Mouse (Mus musculus) hindbrain, embryonic 15.5 days (tissue): ENCODE results near the gene Otud3. TPM values are rescaled to one million over a fixed set of nuclear protein-coding genes. Genes with fewer than 3 reads are reported as not detected.

Source experiments
- ATAC-seq: fragments of 200-750 bp; cut with Nextera tagmentation; 2 replicates; pipeline ENCODE4 v1.8.0; 2017; ENCODE audit warnings: low read depth, moderate number of reproducible peaks, moderate TSS enrichment; ENCODE audit not compliant: low FRiP score
- H3K27ac ChIP-seq: fragments of 300-500 bp; sonication (generic); replicated peaks from 2 replicates; pipeline ENCODE4 v1.5.1; 2015; ENCODE audit warnings: mild to moderate bottlenecking, inconsistent platforms
- H3K27me3 ChIP-seq: fragments of 300-500 bp; sonication (generic); 2 replicates; pipeline ENCODE4 v1.6.1; 2015; ENCODE audit warnings: control low read depth, inconsistent platforms
- H3K36me3 ChIP-seq: fragments of 300-500 bp; sonication (generic); 2 replicates; pipeline ENCODE4 v1.6.1; 2015; ENCODE audit warnings: control low read depth, inconsistent platforms
- H3K4me1 ChIP-seq: fragments of 300-500 bp; sonication (generic); replicated peaks from 2 replicates; pipeline ENCODE4 v1.6.1; 2015; ENCODE audit warnings: control low read depth, inconsistent platforms
- H3K4me2 ChIP-seq: fragments of 300-500 bp; sonication (generic); 2 replicates; pipeline ENCODE4 v1.6.1; 2015; ENCODE audit warnings: moderate library complexity, mild to moderate bottlenecking, inconsistent platforms
- H3K4me3 ChIP-seq: fragments of 300-500 bp; sonication (generic); 2 replicates; pipeline ENCODE4 v1.5.1; 2015; ENCODE audit warnings: mild to moderate bottlenecking, inconsistent platforms
- H3K9ac ChIP-seq: fragments of 300-500 bp; sonication (generic); 2 replicates; pipeline ENCODE4 v1.6.1; 2015; ENCODE audit warnings: inconsistent platforms
- H3K9me3 ChIP-seq: fragments of 300-500 bp; sonication (generic); 2 replicates; pipeline ENCODE4 v1.6.1; 2016; ENCODE audit warnings: control low read depth, inconsistent platforms
- WGBS: fragments of 180-500 bp; shearing (Covaris S2); methylation state at CpG from one replicate; pipeline ENCODE4 v1.1.7; 2015; 5-methylcytosine and 5-hydroxymethylcytosine counted together
- polyA plus RNA-seq: library from polyadenylated mRNA; unstranded; fragments of >200 nt; fragmentation: Nextera tagmentation; extraction: Ambion mirVana; gene quantifications from 2 replicates; pipeline ENCODE4 v1.2.1, GENCODE M21; 2015

Gene Otud3
- polyA plus RNA-seq, 1 experiment from 2014 or later, result 2.3 TPM

DNA sequence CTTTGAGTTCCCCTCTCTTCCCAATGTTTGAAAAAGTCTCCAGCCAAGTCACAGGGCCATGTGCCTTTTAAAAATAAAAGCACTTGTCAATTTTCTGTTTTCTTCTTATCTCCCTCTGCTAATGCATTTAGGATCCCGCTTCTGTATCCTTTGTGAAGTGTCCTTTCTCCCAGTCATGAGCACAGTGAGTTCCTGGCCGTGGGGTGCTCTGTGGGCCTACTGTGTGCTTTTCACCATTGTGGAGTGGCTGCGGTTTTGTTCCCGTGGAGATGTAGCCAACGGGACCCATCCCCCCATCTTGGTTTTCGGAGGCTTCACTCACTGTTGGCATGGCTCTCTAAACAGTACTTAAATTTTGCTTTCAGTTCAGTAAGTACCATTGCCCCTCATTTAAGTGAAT, 47.8 kb downstream of the Otud3 start:
- Histone ChIP-seq H3K4me3 (no peak overlapping the region), H3K4me1 (no peaks in the 10 kb centered on the region), H3K27ac (no peak overlapping the region), H3K27me3 (no peaks in the 10 kb centered on the region), H3K36me3 (no peaks in the 10 kb centered on the region), H3K9me3 (no peaks in the 10 kb centered on the region), H3K9ac (no peak overlapping the region), H3K4me2 (no peak overlapping the region)
- ATAC-seq, result no peak
- WGBS, result 69% methylated on average over 6 of the region's 6 CpGs

DNA sequence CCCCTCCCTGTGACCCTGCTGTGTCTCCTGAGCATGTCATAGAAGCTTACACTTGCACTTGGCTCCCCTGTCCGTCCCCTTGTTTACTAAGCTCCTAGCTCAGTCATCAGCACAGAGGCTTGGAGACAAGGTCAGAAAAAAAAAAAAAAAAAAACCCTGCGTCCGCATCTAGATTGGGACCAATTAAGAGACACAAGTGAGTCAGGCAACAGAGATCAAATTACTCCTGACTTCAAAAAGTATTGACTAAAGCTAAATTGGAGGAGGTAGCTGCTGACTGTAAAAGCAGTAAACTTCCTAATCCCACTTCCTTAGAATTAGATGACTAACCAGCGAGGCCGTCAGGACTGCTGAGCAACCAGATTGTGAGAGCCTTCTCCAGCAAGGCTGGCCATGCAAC, 48.7 kb downstream of the Otud3 start:
- ATAC-seq, result no peak
- H3K9ac ChIP-seq, result no peak overlapping the region
- H3K4me2 ChIP-seq, result no peak overlapping the region
- WGBS, result 74% methylated on average over 5 of the region's 5 CpGs
- no peaks in the 10 kb centered on the region for H3K36me3 ChIP-seq
- peaks cover 3% of the 10 kb centered on the region for H3K4me1 ChIP-seq
- H3K27me3 ChIP-seq, result no peaks in the 10 kb centered on the region
- H3K9me3 ChIP-seq, result no peaks in the 10 kb centered on the region
- no peak overlapping the region for H3K27ac ChIP-seq
- H3K4me3 ChIP-seq, result no peak overlapping the region

DNA sequence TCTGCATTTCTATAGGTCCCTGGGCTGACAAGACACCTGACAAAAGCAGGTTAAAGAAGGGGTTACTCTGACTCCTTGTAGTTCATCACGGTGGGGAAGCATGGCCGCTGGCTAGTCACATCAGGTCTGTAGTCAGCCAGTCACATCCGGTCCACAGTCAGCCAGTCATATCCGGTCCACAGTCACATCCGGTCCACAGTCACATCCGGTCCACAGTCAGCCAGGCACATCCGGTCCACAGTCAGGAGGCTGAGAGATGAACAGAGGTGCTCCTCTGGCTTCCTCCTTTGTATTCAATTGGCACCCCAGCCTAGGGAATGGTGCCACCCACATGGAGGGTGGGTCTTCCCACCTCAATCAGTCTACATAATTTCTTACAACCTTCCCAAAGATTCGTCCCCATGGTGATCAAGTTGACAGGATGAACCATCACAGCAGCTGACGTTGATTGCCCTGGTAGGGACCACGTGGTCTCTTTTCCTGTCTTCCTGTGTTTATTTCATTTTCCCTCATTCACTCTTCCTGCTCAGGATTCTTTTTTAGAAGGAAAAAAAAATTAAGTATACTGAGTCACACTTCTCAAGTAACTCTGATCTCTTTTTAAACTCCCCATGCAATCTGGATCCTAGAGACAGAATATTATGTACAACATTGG, 50.3 kb downstream of the Otud3 start, which contains the start of gene Pla2g5:
TSS of gene Pla2g5 (minus strand) at position 139 of the 655 bp plus-strand sequence.
- H3K27ac ChIP-seq, result no peak within 1 kb of the TSS
- no peak within 1 kb of the TSS for H3K9ac ChIP-seq
- no peak for ATAC-seq
- WGBS, result 76% methylated on average over 10 of the region's 10 CpGs
- no peaks in the 10 kb centered on the region for H3K27me3 ChIP-seq
- H3K4me3 ChIP-seq, result no peak within 1 kb of the TSS
- H3K36me3 ChIP-seq, result no peaks in the 10 kb centered on the region
- no peaks in the 10 kb centered on the region for H3K9me3 ChIP-seq
- no peak within 1 kb of the TSS for H3K4me2 ChIP-seq
- H3K4me1 ChIP-seq, result peaks cover 11% of the 10 kb centered on the region

DNA sequence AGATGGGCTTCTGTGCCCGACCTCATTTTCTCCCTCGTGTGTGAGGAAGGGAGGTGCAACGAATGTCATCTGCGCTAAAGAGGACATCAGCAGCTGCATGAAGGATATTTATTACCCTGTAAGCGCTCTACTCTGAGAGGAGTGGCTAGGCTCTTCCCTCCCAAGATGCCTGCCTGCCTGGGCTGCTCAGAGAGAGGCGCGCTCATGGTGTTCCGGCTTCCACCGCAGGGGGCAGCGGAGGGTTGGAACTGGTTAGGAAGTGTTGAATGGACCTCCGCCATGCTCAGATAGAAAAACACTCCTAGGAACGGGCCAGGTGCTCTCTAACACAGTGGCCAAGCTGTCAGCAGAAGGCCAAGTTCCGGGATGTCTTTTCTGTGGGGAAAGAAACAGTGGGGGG, 54.0 kb downstream of the Otud3 start:
- H3K36me3 ChIP-seq, result no peaks in the 10 kb centered on the region
- peak overlapping the region; percentile 72 for H3K27ac ChIP-seq
- no peaks in the 10 kb centered on the region for H3K9me3 ChIP-seq
- ATAC-seq, result peak; percentile 85
- WGBS, result 6% methylated on average over 13 of the region's 13 CpGs
- peak overlapping the region; percentile 34 for H3K4me3 ChIP-seq
- H3K9ac ChIP-seq, result peak overlapping the region; percentile 28; the same call in 1 of the 2 replicates
- H3K4me1 ChIP-seq, result peaks cover 11% of the 10 kb centered on the region
- H3K27me3 ChIP-seq, result no peaks in the 10 kb centered on the region
- H3K4me2 ChIP-seq, result peak overlapping the region; percentile 56

DNA sequence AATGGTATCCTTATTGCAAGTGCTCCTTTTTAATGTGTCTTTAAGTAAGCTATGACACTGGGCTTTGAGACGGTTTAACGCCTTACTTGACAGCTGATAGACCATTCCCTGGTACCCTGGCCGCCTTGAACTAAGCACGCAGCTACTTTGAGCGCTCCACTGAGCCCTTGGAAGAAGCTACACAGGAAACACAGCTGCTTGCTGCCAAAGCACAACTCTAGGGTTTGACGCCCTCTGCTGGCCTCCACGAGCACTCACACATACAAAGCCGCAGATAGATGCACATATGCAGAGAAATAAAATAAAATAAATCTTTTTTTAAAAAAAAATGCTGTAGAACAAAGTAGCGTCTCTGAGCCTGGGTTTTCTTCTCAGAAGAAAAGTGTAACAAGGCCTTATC, 54.5 kb downstream of the Otud3 start:
- 18% methylated on average over 9 of the region's 9 CpGs for WGBS
- H3K4me3 ChIP-seq, result peak overlapping the region; percentile 34
- peak overlapping the region; percentile 28; the same call in 1 of the 2 replicates for H3K9ac ChIP-seq
- H3K27ac ChIP-seq, result peak overlapping the region; percentile 72
- peak overlapping the region; percentile 56 for H3K4me2 ChIP-seq
- no peaks in the 10 kb centered on the region for H3K36me3 ChIP-seq
- H3K27me3 ChIP-seq, result no peaks in the 10 kb centered on the region
- no peaks in the 10 kb centered on the region for H3K9me3 ChIP-seq
- H3K4me1 ChIP-seq, result peaks cover 11% of the 10 kb centered on the region
- ATAC-seq, result no peak

DNA sequence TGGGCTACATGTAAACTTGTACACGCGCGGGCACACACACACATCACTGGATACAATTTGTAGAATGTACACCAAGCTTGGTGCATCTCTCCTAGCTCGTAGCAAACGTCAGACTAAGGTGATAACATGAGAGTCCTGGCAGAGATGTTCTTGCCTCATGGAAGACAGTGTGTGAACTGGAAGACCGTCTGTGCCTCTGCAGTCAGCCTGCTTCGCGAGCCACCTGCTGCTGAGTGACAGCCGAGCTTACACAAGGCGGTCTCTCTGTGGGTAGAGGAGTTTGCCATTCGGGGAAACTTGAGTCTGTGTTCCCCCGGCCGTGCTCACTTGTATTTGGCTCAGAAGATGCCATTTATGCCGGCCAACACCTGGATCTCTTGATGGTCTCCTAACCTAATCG, 55.3 kb downstream of the Otud3 start:
- H3K9me3 ChIP-seq, result no peaks in the 10 kb centered on the region
- no peak overlapping the region for H3K4me2 ChIP-seq
- H3K36me3 ChIP-seq, result no peaks in the 10 kb centered on the region
- no peak for ATAC-seq
- no peak overlapping the region for H3K4me3 ChIP-seq
- no peak overlapping the region for H3K9ac ChIP-seq
- H3K27ac ChIP-seq, result no peak overlapping the region
- 87% methylated on average over 15 of the region's 15 CpGs for WGBS
- H3K27me3 ChIP-seq, result no peaks in the 10 kb centered on the region
- peaks cover 11% of the 10 kb centered on the region for H3K4me1 ChIP-seq

DNA sequence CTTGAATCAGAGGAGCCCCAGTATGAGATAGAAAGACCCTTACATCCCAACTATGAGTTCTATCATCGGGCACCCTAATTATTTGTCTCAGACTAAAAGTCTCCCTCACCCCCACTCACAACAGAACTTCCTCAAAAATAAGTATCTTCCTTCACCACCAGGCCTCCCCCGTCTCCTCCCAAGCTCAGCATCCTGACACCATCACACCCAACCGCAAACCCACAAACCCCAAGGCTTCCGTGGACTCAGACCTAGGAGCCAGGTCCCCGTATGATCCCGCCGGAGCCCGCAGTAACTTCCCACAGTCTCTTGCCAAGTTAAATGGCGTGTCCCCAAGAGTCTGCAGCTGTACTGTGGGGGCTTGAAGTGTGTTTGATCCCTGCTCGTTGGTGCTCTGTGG, 56.2 kb downstream of the Otud3 start:
- H3K27me3 ChIP-seq, result no peaks in the 10 kb centered on the region
- no peak overlapping the region for H3K27ac ChIP-seq
- no peaks in the 10 kb centered on the region for H3K9me3 ChIP-seq
- H3K4me1 ChIP-seq, result peaks cover 11% of the 10 kb centered on the region
- H3K9ac ChIP-seq, result no peak overlapping the region
- no peak overlapping the region for H3K4me2 ChIP-seq
- ATAC-seq, result no peak
- no peak overlapping the region for H3K4me3 ChIP-seq
- no peaks in the 10 kb centered on the region for H3K36me3 ChIP-seq
- 92% methylated on average over 10 of the region's 10 CpGs for WGBS

DNA sequence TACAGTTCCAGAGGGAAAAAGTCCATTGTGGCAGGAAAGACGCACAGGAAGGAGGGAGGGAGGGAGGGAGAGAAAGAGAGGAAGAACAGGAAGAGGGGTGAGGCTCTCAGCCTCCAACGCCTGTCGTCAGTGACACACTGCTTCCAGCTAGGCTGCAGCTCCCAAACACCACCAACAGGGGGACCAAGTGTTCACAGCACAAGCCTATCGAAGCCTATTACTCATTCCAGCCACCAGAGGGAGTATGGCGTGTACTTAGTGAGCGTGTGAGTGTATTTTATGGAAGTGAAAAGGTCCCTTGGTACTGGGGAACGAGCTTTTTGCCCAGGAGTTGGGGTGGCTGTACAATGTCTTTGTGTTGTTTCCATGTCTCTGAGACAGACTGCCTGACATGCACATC, 57.3 kb downstream of the Otud3 start:
- WGBS, result 21% methylated on average over 7 of the region's 7 CpGs
- ATAC-seq, result no peak

DNA sequence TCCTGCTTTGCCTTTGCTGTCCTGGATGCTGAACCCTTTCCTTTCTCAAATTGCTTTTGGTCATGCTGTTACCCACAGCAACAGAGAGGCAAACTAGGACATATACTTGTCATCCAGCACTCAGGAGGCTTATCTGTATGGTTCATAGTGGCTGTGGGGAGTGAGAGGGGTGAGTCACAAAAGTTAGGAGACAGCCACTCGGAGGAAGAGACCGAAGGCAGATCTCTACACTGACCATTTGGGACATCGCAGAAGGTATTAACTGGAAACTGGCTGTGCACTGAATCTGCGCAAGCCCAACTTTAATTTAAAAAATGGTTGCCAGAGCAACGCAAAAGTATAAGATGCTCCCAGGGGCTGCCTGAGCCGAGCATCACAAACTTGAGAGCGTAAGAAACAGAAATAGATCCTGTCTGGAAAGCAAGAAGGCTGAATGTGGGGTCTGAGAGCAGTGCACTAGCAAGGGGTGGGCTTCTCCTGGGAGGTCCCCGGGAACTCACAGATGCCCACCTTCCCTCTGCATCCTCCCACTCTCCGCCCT, 58.6 kb downstream of the Otud3 start:
- H3K4me3 ChIP-seq, result no peak overlapping the region
- no peak overlapping the region for H3K9ac ChIP-seq
- H3K9me3 ChIP-seq, result no peaks in the 10 kb centered on the region
- H3K27ac ChIP-seq, result no peak overlapping the region
- ATAC-seq, result no peak
- peaks cover 9% of the 10 kb centered on the region for H3K4me1 ChIP-seq
- no peaks in the 10 kb centered on the region for H3K27me3 ChIP-seq
- 80% methylated on average over 9 of the region's 9 CpGs for WGBS
- H3K36me3 ChIP-seq, result no peaks in the 10 kb centered on the region
- H3K4me2 ChIP-seq, result no peak overlapping the region

More for the DNA sequence above, 57.3 kb downstream of the Otud3 start:
- H3K4me3 ChIP-seq, result no peak overlapping the region
- no peaks in the 10 kb centered on the region for H3K36me3 ChIP-seq
- H3K4me1 ChIP-seq, result peaks cover 11% of the 10 kb centered on the region
- H3K9me3 ChIP-seq, result no peaks in the 10 kb centered on the region
- H3K9ac ChIP-seq, result no peak overlapping the region
- H3K4me2 ChIP-seq, result no peak overlapping the region
- H3K27ac ChIP-seq, result no peak overlapping the region
- H3K27me3 ChIP-seq, result no peaks in the 10 kb centered on the region

DNA sequence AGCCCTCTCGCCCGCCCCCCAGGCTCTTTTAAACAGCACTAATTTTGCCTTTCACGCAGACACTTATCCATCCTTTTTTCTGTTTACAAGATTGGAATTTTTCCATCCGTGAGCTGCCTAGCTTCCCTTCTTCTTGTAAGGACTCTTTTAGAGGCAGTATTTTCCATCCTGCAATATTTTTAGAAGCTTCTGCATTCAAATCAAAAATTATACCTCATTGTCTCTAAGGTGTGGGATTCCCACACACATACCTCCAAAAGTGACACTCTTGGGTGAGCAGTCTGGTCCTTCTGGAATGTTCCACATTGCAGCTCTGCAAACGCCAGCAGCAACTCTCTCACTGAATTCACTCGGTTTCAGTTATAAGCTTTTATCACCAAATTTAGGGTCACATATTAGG, 60.8 kb downstream of the Otud3 start:
- Histone ChIP-seq H3K4me2 (no peak overlapping the region), H3K36me3 (no peaks in the 10 kb centered on the region), H3K4me3 (no peak overlapping the region), H3K4me1 (no peaks in the 10 kb centered on the region), H3K9ac (no peak overlapping the region), H3K9me3 (no peaks in the 10 kb centered on the region), H3K27me3 (no peaks in the 10 kb centered on the region), H3K27ac (no peak overlapping the region)
- WGBS, result 81% methylated on average over 6 of the region's 6 CpGs
- ATAC-seq, result no peak

DNA sequence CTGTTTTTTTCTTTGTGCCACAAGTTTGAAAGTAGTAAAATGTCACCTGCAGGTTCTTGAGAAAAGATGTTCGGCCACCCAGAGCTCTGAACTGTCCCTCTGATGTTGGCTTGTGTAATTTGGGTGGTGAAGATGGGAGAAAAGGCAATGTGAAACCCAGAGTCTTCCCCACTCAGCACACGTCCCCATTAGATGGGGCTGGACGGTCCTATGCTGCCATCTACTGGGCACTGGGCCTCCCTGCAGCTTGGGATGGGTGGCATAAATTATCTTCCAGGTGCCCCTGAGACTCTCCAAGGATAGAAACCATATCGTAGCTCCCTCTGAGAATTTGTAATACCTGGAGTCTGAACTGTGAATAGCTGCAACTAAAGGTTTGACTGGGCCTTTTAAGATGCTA, 62.3 kb downstream of the Otud3 start:
- Histone ChIP-seq H3K36me3 (no peaks in the 10 kb centered on the region), H3K27me3 (no peaks in the 10 kb centered on the region), H3K4me3 (no peak overlapping the region), H3K4me2 (no peak overlapping the region), H3K4me1 (no peaks in the 10 kb centered on the region), H3K9me3 (no peaks in the 10 kb centered on the region), H3K9ac (no peak overlapping the region), H3K27ac (no peak overlapping the region)
- peak; percentile 69 for ATAC-seq
- WGBS, result 6% methylated on average over 4 of the region's 4 CpGs
